Mouse (Mus musculus) embryo, embryonic 11 days (tissue): ENCODE data around the gene Dpm1.

ENCODE experiments used
- DNase-seq: peaks from one replicate; pipeline ENCODE4 v3.0.0-alpha.2; 2015

The Dpm1 gene

GRCm38 (mm10) chr2:168230026-168230728 lies at the start of gene Dpm1, which contains the start of the genes Gm20716 and Mocs3:
Dpm1 (minus strand) TSS chr2:168230591.
Gm20716 (minus strand) TSS chr2:168230364.
Mocs3 (plus strand) TSS chr2:168230622.
- DNase-seq = peak; percentile 93

- DNase-seq = peak; percentile 76
Measured at GRCm38 (mm10) chr2:168274374-168274935, 44.1 kb upstream of the Dpm1 start.

- DNase-seq = no peak
Measured at GRCm38 (mm10) chr2:168273387-168273786, 43.0 kb upstream of the Dpm1 start.

GRCm38 (mm10) chr2:168268033-168268432 lies 37.6 kb upstream of the Dpm1 start:
- DNase-seq = peak; percentile 70

- no peak for DNase-seq
Measured at GRCm38 (mm10) chr2:168260900-168261299, 30.5 kb upstream of the Dpm1 start.

- DNase-seq = no peak
Measured at GRCm38 (mm10) chr2:168260124-168260523, 29.7 kb upstream of the Dpm1 start.

GRCm38 (mm10) chr2:168259046-168259445 lies 28.7 kb upstream of the Dpm1 start:
- no peak for DNase-seq

- DNase-seq = no peak
Measured at GRCm38 (mm10) chr2:168257188-168257587, 26.8 kb upstream of the Dpm1 start.

- no peak for DNase-seq
Measured at GRCm38 (mm10) chr2:168256506-168256905, 26.1 kb upstream of the Dpm1 start.

- no peak for DNase-seq
Measured at GRCm38 (mm10) chr2:168253822-168254221, 23.4 kb upstream of the Dpm1 start.

- peak; percentile 82 for DNase-seq
Measured at GRCm38 (mm10) chr2:168252639-168253292, 22.4 kb upstream of the Dpm1 start.

- peak; percentile 82 for DNase-seq
Measured at GRCm38 (mm10) chr2:168250270-168250669, 19.9 kb upstream of the Dpm1 start.

GRCm38 (mm10) chr2:168248856-168249245 lies 18.5 kb upstream of the Dpm1 start:
- DNase-seq = peak; percentile 58

GRCm38 (mm10) chr2:168248167-168248855 lies 17.9 kb upstream of the Dpm1 start:
- no peak for DNase-seq

- no peak for DNase-seq
Measured at GRCm38 (mm10) chr2:168245571-168245970, 15.2 kb upstream of the Dpm1 start.

- no peak for DNase-seq
Measured at GRCm38 (mm10) chr2:168243278-168243677, 12.9 kb upstream of the Dpm1 start.

- DNase-seq = no peak
Measured at GRCm38 (mm10) chr2:168242841-168243240, 12.4 kb upstream of the Dpm1 start.

GRCm38 (mm10) chr2:168238335-168238734 lies 7.9 kb upstream of the Dpm1 start:
- DNase-seq = no peak

- DNase-seq = no peak
Measured at GRCm38 (mm10) chr2:168233286-168233685, 2.9 kb upstream of the Dpm1 start.

GRCm38 (mm10) chr2:168231471-168231829 lies 1.1 kb upstream of the Dpm1 start:
- DNase-seq = no peak

- DNase-seq = peak; percentile 24
Measured at GRCm38 (mm10) chr2:168230773-168231470, 531 bp upstream of the Dpm1 start.

- peak; percentile 33 for DNase-seq
Measured at GRCm38 (mm10) chr2:168229116-168230025, 1.0 kb downstream of the Dpm1 start.
